Mouse (Mus musculus) ES-E14 (cell line): ENCODE measurements around the gene Pbx2. TPM values are rescaled to one million over a fixed set of nuclear protein-coding genes. Genes with fewer than 3 reads are reported as not detected.

Experiments
- DNase-seq: peaks from one replicate; pipeline ENCODE4 v3.0.0-alpha.2; 2013; ENCODE audit warnings: low read depth, low spot score
- H3K27ac ChIP-seq: 2 replicates; pipeline ENCODE4 v1.5.1; 2012; ENCODE audit warnings: low read depth, mild to moderate bottlenecking, low read length, moderate library complexity, mixed read lengths; ENCODE audit not compliant: poor library complexity, insufficient read depth, severe bottlenecking
- H3K36me3 ChIP-seq: 2 replicates; pipeline ENCODE4 v1.6.1; 2012; ENCODE audit warnings: mild to moderate bottlenecking, low read length, moderate library complexity, mixed read lengths; ENCODE audit not compliant: control insufficient read depth, poor library complexity, insufficient read depth, severe bottlenecking
- H3K4me1 ChIP-seq, 2 experiments: fragments of 150-350 bp in 1 of 2; sonication (generic) in 1 of 2; 2 replicates each; pipeline ENCODE4 v1.6.1; 2012; ENCODE audit warnings: low read length in 2 of 2, mild to moderate bottlenecking in 1 of 2, mixed read lengths in 1 of 2; ENCODE audit not compliant: control insufficient read depth in 2 of 2, insufficient read depth in 2 of 2, poor library complexity in 1 of 2
- H3K4me3 ChIP-seq, 2 experiments: fragments of 150-350 bp in 1 of 2; sonication (generic) in 1 of 2; 2 replicates each; pipeline ENCODE4 v1.5.1; 2012; ENCODE audit warnings: low read length in 2 of 2, low read depth in 1 of 2, mild to moderate bottlenecking in 1 of 2, mixed read lengths in 1 of 2; ENCODE audit not compliant: insufficient read depth in 1 of 2, poor library complexity in 1 of 2, severe bottlenecking in 1 of 2
- H3K9ac ChIP-seq: 2 replicates; pipeline ENCODE4 v1.6.1; 2012; ENCODE audit warnings: low read depth, mild to moderate bottlenecking, low read length, mixed read lengths; ENCODE audit not compliant: poor library complexity, insufficient read depth, severe bottlenecking
- H3K9me3 ChIP-seq: fragments of 150-350 bp; sonication (generic); 2 replicates; pipeline ENCODE4 v1.6.1; 2012; ENCODE audit warnings: low read depth, mild to moderate bottlenecking, low read length; ENCODE audit not compliant: control insufficient read depth, insufficient read depth
- CHD2 ChIP-seq: IDR thresholded peaks from 2 replicates; pipeline ENCODE4 v1.6.1; 2014; ENCODE audit warnings: mild to moderate bottlenecking, low read depth, low read length, inconsistent platforms
- HCFC1 ChIP-seq: IDR thresholded peaks from 2 replicates; pipeline ENCODE4 v1.6.1; 2012; ENCODE audit warnings: low read length, inconsistent platforms, borderline replicate concordance; ENCODE audit not compliant: insufficient read depth
- MAFK ChIP-seq: IDR thresholded peaks from 2 replicates; pipeline ENCODE4 v1.6.1; 2014; ENCODE audit warnings: mild to moderate bottlenecking, low read depth, low read length, inconsistent platforms; ENCODE audit not compliant: insufficient read depth
- ZC3H11A ChIP-seq: IDR thresholded peaks from 2 replicates; pipeline ENCODE4 v1.6.1; 2012; ENCODE audit warnings: low read depth, mild to moderate bottlenecking, inconsistent platforms, low read length, borderline replicate concordance
- ZNF384 ChIP-seq: IDR thresholded peaks from 2 replicates; pipeline ENCODE4 v1.6.1; 2012; ENCODE audit warnings: low read depth, low read length, inconsistent platforms
- in situ Hi-C, 2 experiments: fragments of 600-800 bp; cut with MboI; formaldehyde crosslinking; loops; one replicate each; pipeline ENCODE4 v1.15.1; 2025; ENCODE audit warnings: low sequenced_read_pairs in 2 of 2, inconsistent platforms in 1 of 2; ENCODE audit not compliant: unreplicated experiment in 2 of 2
- total RNA-seq: library from RNA; depleted of rRNA; stranded (reverse); fragments of 300-350 nt; gene quantifications from 2 replicates; pipeline ENCODE4 v1.2.3, GENCODE M21; 2012

Gene Pbx2
- total RNA-seq, 1 experiment = 47.2 TPM

DNA sequence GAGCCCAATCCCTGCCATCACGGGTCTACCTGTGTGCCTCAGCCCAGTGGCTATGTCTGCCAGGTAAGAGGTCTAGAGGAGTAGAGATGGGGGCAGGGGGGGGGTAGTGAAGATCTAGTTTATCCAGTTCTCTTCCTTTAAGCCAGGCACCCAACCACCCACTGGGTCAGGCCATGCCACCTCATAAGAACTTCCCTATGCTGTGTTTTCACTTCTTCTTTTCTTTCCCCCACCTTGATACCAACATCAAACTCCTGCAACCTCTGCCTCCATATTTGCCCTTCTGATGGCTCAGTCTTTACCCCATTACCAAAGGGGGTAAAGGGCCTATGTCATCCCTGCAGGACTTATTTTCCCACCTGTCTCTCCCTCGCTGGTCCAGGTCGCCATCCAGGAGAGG, 13.0 kb upstream of the Pbx2 start:
- DNase-seq = no peak
- Histone ChIP-seq H3K4me1 (peaks cover 0 to 5% of the 10 kb centered on the region in 2 experiments; a peak in 1 of 4 replicates), H3K4me3 (no peak overlapping the region), H3K9ac (no peak overlapping the region), H3K9me3 (no peaks in the 10 kb centered on the region), H3K36me3 (no peaks in the 10 kb centered on the region), H3K27ac (no peak overlapping the region)
- in situ Hi-C loops = no loop called here
- TF ChIP-seq ZC3H11A (no peak), ZNF384 (no peak), HCFC1 (no peak), MAFK (no peak), CHD2 (no peak)

DNA sequence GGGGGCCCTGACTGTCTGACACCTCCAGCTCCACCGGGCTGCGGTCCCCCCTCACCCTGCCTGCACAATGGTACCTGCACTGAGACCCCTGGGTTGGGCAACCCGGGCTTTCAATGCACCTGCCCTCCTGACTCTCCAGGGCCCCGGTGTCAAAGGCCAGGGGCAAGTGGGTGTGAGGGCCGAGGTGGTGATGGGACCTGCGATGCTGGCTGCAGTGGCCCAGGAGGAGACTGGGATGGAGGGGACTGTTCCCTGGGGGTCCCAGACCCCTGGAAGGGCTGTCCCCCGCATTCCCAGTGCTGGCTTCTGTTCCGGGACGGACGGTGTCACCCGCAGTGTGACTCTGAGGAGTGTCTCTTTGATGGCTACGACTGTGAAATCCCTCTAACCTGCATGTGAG, 8.5 kb upstream of the Pbx2 start:
- no peak overlapping the region for H3K27ac ChIP-seq
- in situ Hi-C loops = no loop called here

DNA sequence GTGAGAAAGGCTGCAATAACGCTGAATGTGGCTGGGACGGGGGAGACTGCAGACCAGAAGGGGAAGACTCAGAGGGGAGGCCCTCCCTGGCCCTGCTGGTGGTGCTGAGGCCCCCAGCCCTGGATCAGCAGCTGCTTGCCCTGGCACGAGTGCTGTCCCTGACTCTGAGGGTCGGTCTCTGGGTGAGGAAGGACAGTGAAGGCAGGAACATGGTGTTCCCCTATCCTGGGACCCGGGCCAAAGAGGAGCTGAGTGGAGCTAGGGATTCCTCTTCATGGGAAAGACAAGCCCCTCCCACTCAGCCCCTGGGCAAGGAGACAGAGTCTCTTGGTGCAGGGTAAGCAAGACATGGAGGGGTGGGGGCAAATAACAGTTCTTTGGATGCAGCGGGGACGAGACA, 7.7 kb upstream of the Pbx2 start:
- no peak for DNase-seq
- no peak for TF ChIP-seq MAFK
- no peak for TF ChIP-seq ZNF384
- TF ChIP-seq CHD2 = no peak
- TF ChIP-seq ZC3H11A = no peak
- no peak for TF ChIP-seq HCFC1
- H3K36me3 ChIP-seq = no peaks in the 10 kb centered on the region
- H3K27ac ChIP-seq = no peak overlapping the region
- H3K4me1 ChIP-seq = peaks cover 2 to 5% of the 10 kb centered on the region in 2 experiments; a peak in 1 of 4 replicates
- no peaks in the 10 kb centered on the region for H3K9me3 ChIP-seq
- no peak overlapping the region for H3K9ac ChIP-seq
- H3K4me3 ChIP-seq = no peak overlapping the region
- in situ Hi-C loops = no loop called here

More for the DNA sequence above, 8.5 kb upstream of the Pbx2 start:
- no peak for TF ChIP-seq ZNF384
- TF ChIP-seq HCFC1 = no peak
- TF ChIP-seq MAFK = no peak
- no peak overlapping the region for H3K9ac ChIP-seq
- DNase-seq = no peak
- H3K36me3 ChIP-seq = no peaks in the 10 kb centered on the region
- no peak overlapping the region for H3K4me3 ChIP-seq
- 0 out of 4 replicates have a peak, but pooled peaks cover 0 to 3% of the 10 kb centered on the region in 2 experiments for H3K4me1 ChIP-seq
- H3K9me3 ChIP-seq = no peaks in the 10 kb centered on the region

GRCm38 (mm10) chr17:34583819-34584218, 7.2 kb upstream of the Pbx2 start:
- no peak for DNase-seq
- H3K4me1 ChIP-seq = peaks cover 6 to 7% of the 10 kb centered on the region in 2 experiments; a peak in 3 of 4 replicates
- no peak overlapping the region for H3K9ac ChIP-seq
- no peaks in the 10 kb centered on the region for H3K9me3 ChIP-seq
- in situ Hi-C loops = no loop called here
- H3K4me3 ChIP-seq = no peak overlapping the region
- no peaks in the 10 kb centered on the region for H3K36me3 ChIP-seq
- H3K27ac ChIP-seq = no peak overlapping the region
- TF ChIP-seq MAFK (no peak), ZNF384 (no peak), CHD2 (no peak), HCFC1 (no peak), ZC3H11A (no peak)

DNA sequence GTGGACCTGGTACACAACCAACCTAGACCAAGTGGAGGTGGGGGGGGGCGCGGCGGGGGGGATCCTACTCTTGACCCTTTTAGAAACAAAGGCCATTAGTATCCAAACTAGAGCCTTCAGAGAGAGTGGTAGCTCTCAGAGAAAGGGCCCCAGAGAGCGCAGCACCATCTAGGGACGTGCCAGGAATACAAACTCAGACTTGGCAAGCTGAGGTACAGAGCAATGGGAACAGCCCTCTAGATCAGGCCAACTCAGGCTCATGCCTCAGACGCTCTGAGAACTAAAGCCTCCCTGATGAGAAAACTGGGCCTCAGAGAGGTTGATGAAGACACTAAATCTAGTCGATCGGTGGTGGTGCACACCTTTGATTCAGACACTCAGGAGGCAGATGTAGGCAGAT, 5.9 kb upstream of the Pbx2 start:
- TF ChIP-seq MAFK (no peak), HCFC1 (no peak), CHD2 (no peak), ZC3H11A (no peak), ZNF384 (no peak)
- no peak for DNase-seq
- Histone ChIP-seq H3K4me3 (no peak overlapping the region), H3K27ac (no peak overlapping the region), H3K9ac (no peak overlapping the region), H3K36me3 (no peaks in the 10 kb centered on the region), H3K4me1 (peaks cover 10 to 16% of the 10 kb centered on the region in 2 experiments), H3K9me3 (no peaks in the 10 kb centered on the region)
- in situ Hi-C loops = no loop called here
